In genomic region chr16:94311931-94312330, GRCm38 (mm10) we compare ENCODE assay signal across 8 mouse cellular contexts. TPM values are rescaled to one million over a fixed set of nuclear protein-coding genes. Genes with fewer than 3 reads are reported as not detected.
DNase-seq lines count a peak whose midpoint lies in the region; ATAC-seq and TF ChIP-seq lines count a peak whose summit lies in the region.

No protein-coding gene starts in this region.

- H3K9me3 ChIP-seq in heart, embryonic 12.5 days (replicated peaks): no peaks in the 10 kb centered on the region
- no peaks in the 10 kb centered on the region for H3K9me3 ChIP-seq in CH12.LX (replicated peaks; ENCODE audit: low read length)
- no peaks in the 10 kb centered on the region for H3K9me3 ChIP-seq in forebrain, postnatal 0 days (ENCODE audit: low read length)
- no peaks in the 10 kb centered on the region for H3K9me3 ChIP-seq in midbrain, embryonic 10.5 days (replicated peaks)

- H3K27me3 ChIP-seq in heart, embryonic 12.5 days (replicated peaks): no peaks in the 10 kb centered on the region
- H3K27me3 ChIP-seq in CH12.LX (replicated peaks): peaks cover 1% of the 10 kb centered on the region
- no peaks in the 10 kb centered on the region for H3K27me3 ChIP-seq in forebrain, postnatal 0 days (ENCODE audit: insufficient read depth, low read length)
- peaks cover 14% of the 10 kb centered on the region for H3K27me3 ChIP-seq in midbrain, embryonic 10.5 days (ENCODE audit: low read depth, poor library complexity, severe bottlenecking)

- H3K4me2 ChIP-seq in heart, embryonic 12.5 days: peak overlapping the region; percentile 44
- H3K4me2 ChIP-seq in CH12.LX (ENCODE audit: insufficient read depth, low read depth, poor library complexity, severe bottlenecking): peak overlapping the region; percentile 76
- peak overlapping the region; percentile 58 for H3K4me2 ChIP-seq in forebrain, postnatal 0 days (ENCODE audit: low read depth)

- no peak for TF ChIP-seq EP300 in CH12.LX (IDR thresholded peaks at IDR 0.05; ENCODE audit: low read length)

- no peaks in the 10 kb centered on the region for H3K36me3 ChIP-seq in heart, embryonic 12.5 days
- peaks cover 0 to 14% of the 10 kb centered on the region in 2 experiments for H3K36me3 ChIP-seq in CH12.LX (replicated peaks in 1 of 2; ENCODE audit: control insufficient read depth in 1 of 2, insufficient read depth in 1 of 2, low read length in 1 of 2)
- H3K36me3 ChIP-seq in forebrain, postnatal 0 days (ENCODE audit: insufficient read depth): no peaks in the 10 kb centered on the region
- H3K36me3 ChIP-seq in midbrain, embryonic 10.5 days: no peaks in the 10 kb centered on the region

- ATAC-seq in heart, embryonic 12.5 days (ENCODE audit: insufficient number of reproducible peaks, low FRiP score): no peak
- ATAC-seq in forebrain, postnatal 0 days: no peak

- TF ChIP-seq RAD21 in CH12.LX (IDR thresholded peaks at IDR 0.05; ENCODE audit: low read depth, low read length): no peak

- H3K9ac ChIP-seq in heart, embryonic 12.5 days: 0 out of 2 replicates have a peak overlapping the region, but pooled peaks have one; percentile 47
- peak overlapping the region; percentile 74 for H3K9ac ChIP-seq in CH12.LX (ENCODE audit: insufficient read depth, low read depth)
- peak overlapping the region; percentile 85 for H3K9ac ChIP-seq in forebrain, postnatal 0 days

- H3K4me1 ChIP-seq in heart, embryonic 12.5 days (replicated peaks): peaks cover 13% of the 10 kb centered on the region
- peaks cover 2 to 25% of the 10 kb centered on the region in 2 experiments; a peak in 3 of 4 replicates for H3K4me1 ChIP-seq in CH12.LX (ENCODE audit: control insufficient read depth in 1 of 2, insufficient read depth in 2 of 2)
- 0 out of 2 replicates have a peak, but pooled peaks cover 6% of the 10 kb centered on the region for H3K4me1 ChIP-seq in forebrain, postnatal 0 days (ENCODE audit: insufficient read depth)
- H3K4me1 ChIP-seq in midbrain, embryonic 10.5 days: peaks cover 28% of the 10 kb centered on the region

- DNase-seq in heart, postnatal 36 days: no peak
- DNase-seq in CH12.LX (ENCODE audit: extremely low read depth): no peak
- DNase-seq in forebrain, postnatal 0 days: peak; percentile 24
- DNase-seq in midbrain, embryonic 10.5 days (ENCODE audit: low spot score): no peak
- no peak for DNase-seq in urinary bladder, postnatal 25 days (ENCODE audit: low spot score)
- no peak for DNase-seq in T-cell, adult 2 months (ENCODE audit: low spot score)
- no peak for DNase-seq in thymus, postnatal 4 days

- intact Hi-C loops in heart, postnatal 36 days (cut with DNase I): loop anchor here (2.0 kb wide), 2 partner anchors 17 to 59 kb away; partner anchors contain the start of genes Pigp, Ripply3 and Ttc3

- no peaks in the 10 kb centered on the region for H3K79me2 ChIP-seq in CH12.LX (replicated peaks; ENCODE audit: control insufficient read depth, extremely low read depth, insufficient read depth, poor library complexity, severe bottlenecking)

- no peak for TF ChIP-seq POLR2A in CH12.LX (IDR thresholded peaks at IDR 0.05; ENCODE audit: low read depth, low read length)

- in situ Hi-C loops in CH12.LX (cut with MboI; ENCODE audit: low pct_ligation_motif_present, low pct_unique_long_range_greater_than_20kb, low sequenced_read_pairs): no loop called here

- H3K4me3 ChIP-seq in heart, embryonic 12.5 days: no peak overlapping the region
- peak overlapping the region in 2 of 3 experiments; percentile 72 to 76 for H3K4me3 ChIP-seq in CH12.LX (replicated peaks in 1 of 3; ENCODE audit: low read depth in 2 of 3, low read length in 2 of 3, poor library complexity in 1 of 3)
- peak overlapping the region; percentile 61 for H3K4me3 ChIP-seq in forebrain, postnatal 0 days (ENCODE audit: low read depth, low read length)
- peak overlapping the region; percentile 82 for H3K4me3 ChIP-seq in midbrain, embryonic 10.5 days

- no peak for TF ChIP-seq CTCF in CH12.LX (conservative IDR thresholded peaks at IDR 0.05 in 1 of 2, IDR thresholded peaks at IDR 0.05 in 1 of 2; ENCODE audit: low read depth in 2 of 2, low read length in 2 of 2)
- TF ChIP-seq CTCF in forebrain, postnatal 0 days (IDR thresholded peaks at IDR 0.05; ENCODE audit: low read depth): no peak

- dilution Hi-C loops in CH12.LX (cut with MboI; ENCODE audit: extremely low pct_ligation_motif_present, extremely low pct_unique_long_range_greater_than_20kb, low sequenced_read_pairs): no loop called here

- H3K27ac ChIP-seq in heart, embryonic 12.5 days (ENCODE audit: poor library complexity, severe bottlenecking): no peak overlapping the region
- no peak overlapping the region for H3K27ac ChIP-seq in CH12.LX (ENCODE audit: insufficient read depth, low read depth)
- H3K27ac ChIP-seq in forebrain, postnatal 0 days (ENCODE audit: low read depth, low read length): peak overlapping the region; percentile 99
- peak overlapping the region; percentile 99 for H3K27ac ChIP-seq in midbrain, embryonic 10.5 days (replicated peaks)

- 83% methylated on average over 4 of the region's 4 CpGs for WGBS in heart, embryonic 12.5 days
- 63% methylated on average over 4 of the region's 4 CpGs for WGBS in forebrain, postnatal 0 days
- 76% methylated on average over 4 of the region's 4 CpGs for WGBS in midbrain, embryonic 10.5 days

TF ChIP-seq in CH12.LX, 34 proteins besides CTCF, POLR2A, EP300 and RAD21:
- TF ChIP-seq JUN (IDR thresholded peaks at IDR 0.05; ENCODE audit: insufficient read depth, low read depth, low read length) (no peak), CHD2 (IDR thresholded peaks at IDR 0.05; ENCODE audit: low read length) (no peak), BHLHE40 (IDR thresholded peaks at IDR 0.05; ENCODE audit: low read depth, low read length) (no peak), ZMIZ1 (IDR thresholded peaks at IDR 0.05; ENCODE audit: low read depth, low read length) (no peak), MXI1 (IDR thresholded peaks at IDR 0.05; ENCODE audit: low read depth, low read length) (no peak), HCFC1 (IDR thresholded peaks at IDR 0.05; ENCODE audit: low read depth, low read length) (no peak), IRF4 (IDR thresholded peaks at IDR 0.05; ENCODE audit: low read depth, low read length) (no peak), MYC (IDR thresholded peaks at IDR 0.05; ENCODE audit: low read depth, low read length) (no peak), CHD1 (IDR thresholded peaks at IDR 0.05; ENCODE audit: low read depth, low read length) (no peak), JUND (conservative IDR thresholded peaks at IDR 0.05; ENCODE audit: low read depth, low read length) (no peak), SIN3A (IDR thresholded peaks at IDR 0.05; ENCODE audit: low read length) (no peak), NRF1 (IDR thresholded peaks at IDR 0.05; ENCODE audit: low read depth, low read length) (no peak), GABPA (IDR thresholded peaks at IDR 0.05; ENCODE audit: insufficient replicate concordance, low read depth, low read length) (no peak), RCOR1 (conservative IDR thresholded peaks at IDR 0.05; ENCODE audit: low read depth, low read length) (no peak), ETS1 (conservative IDR thresholded peaks at IDR 0.05; ENCODE audit: low read depth, low read length) (no peak)

RNA-seq across cellular contexts. Expression of gene Hlcs, which starts 1.4 kb away (rescaled TPM):
- 10.3 and 11.0 TPM in 2 replicates for polyA plus RNA-seq in heart, embryonic 12.5 days (2016; fragmentation: Nextera tagmentation; extraction: Ambion mirVana)
- total RNA-seq in heart, postnatal 36 days (2021): 1 to 10 TPM; 4.8 to 6.7 TPM
- total RNA-seq in CH12.LX (2012; rRNA removed): 7.8 and 9.4 TPM in 2 replicates
- total RNA-seq in CH12.LX (2014; rRNA removed): 4.2 and 5.3 TPM in 2 replicates
- polyA plus RNA-seq in CH12.LX (2012; ENCODE audit: insufficient read length, low read depth): 11.3 and 12.5 TPM in 2 replicates
- 5.5 and 6.8 TPM in 2 replicates for total RNA-seq in forebrain, postnatal 0 days (2014; rRNA removed)
- 2.7 and 5.8 TPM in 2 replicates for polyA plus RNA-seq in forebrain, postnatal 0 days (2015; fragmentation: Nextera tagmentation; extraction: Ambion mirVana)
- polyA plus RNA-seq in midbrain, embryonic 10.5 days (2016; fragmentation: Nextera tagmentation; extraction: Ambion mirVana): 12.6 and 13.1 TPM in 2 replicates

RNA-seq across cellular contexts. Expression of gene Ripply3, which starts 16.3 kb away (rescaled TPM):
- polyA plus RNA-seq in heart, embryonic 12.5 days (2016; fragmentation: Nextera tagmentation; extraction: Ambion mirVana): 4.2 and 4.3 TPM in 2 replicates
- total RNA-seq in heart, postnatal 36 days (2021): 1 to 10 TPM; 3.7 to 5.1 TPM
- total RNA-seq in CH12.LX (2012; rRNA removed) (6.1 and 6.5 TPM in 2 replicates), CH12.LX (2014; rRNA removed) (0.20 and 0.28 TPM in 2 replicates)
- polyA plus RNA-seq in CH12.LX (2012; ENCODE audit: insufficient read length, low read depth): 1.0 and 1.3 TPM in 2 replicates
- total RNA-seq in forebrain, postnatal 0 days (2014; rRNA removed): 0.14 and 0.69 TPM in 2 replicates
- polyA plus RNA-seq in forebrain, postnatal 0 days (2015; fragmentation: Nextera tagmentation; extraction: Ambion mirVana): 0.54 and 0.74 TPM in 2 replicates
- polyA plus RNA-seq in midbrain, embryonic 10.5 days (2016; fragmentation: Nextera tagmentation; extraction: Ambion mirVana): 6.1 and 6.2 TPM in 2 replicates

RNA-seq across cellular contexts. Expression of gene Ttc3, which starts 58.5 kb away (rescaled TPM):
- 212 and 237 TPM in 2 replicates for polyA plus RNA-seq in heart, embryonic 12.5 days (2016; fragmentation: Nextera tagmentation; extraction: Ambion mirVana)
- 10 to 100 TPM; 75.4 to 82.1 TPM for total RNA-seq in heart, postnatal 36 days (2021)
- total RNA-seq in CH12.LX (2012; rRNA removed) (65.2 and 74.5 TPM in 2 replicates), CH12.LX (2014; rRNA removed) (59.0 TPM in 2 replicates)
- 67.7 and 73.4 TPM in 2 replicates for polyA plus RNA-seq in CH12.LX (2012; ENCODE audit: insufficient read length, low read depth)
- total RNA-seq in forebrain, postnatal 0 days (2014; rRNA removed): 1,061 and 1,263 TPM in 2 replicates
- 799 and 1,014 TPM in 2 replicates for polyA plus RNA-seq in forebrain, postnatal 0 days (2015; fragmentation: Nextera tagmentation; extraction: Ambion mirVana)
- 327 and 391 TPM in 2 replicates for polyA plus RNA-seq in midbrain, embryonic 10.5 days (2016; fragmentation: Nextera tagmentation; extraction: Ambion mirVana)

RNA-seq across cellular contexts. Expression of gene Pigp, which starts 59.7 kb away (rescaled TPM):
- polyA plus RNA-seq in heart, embryonic 12.5 days (2016; fragmentation: Nextera tagmentation; extraction: Ambion mirVana): 104 and 111 TPM in 2 replicates
- total RNA-seq in heart, postnatal 36 days (2021): 100 to 1,000 TPM in 1 of 2 experiments, 10 to 100 TPM in 1; 99.1 to 103 TPM
- total RNA-seq in CH12.LX (2012; rRNA removed) (55.9 and 63.8 TPM in 2 replicates), CH12.LX (2014; rRNA removed) (163 and 167 TPM in 2 replicates)
- polyA plus RNA-seq in CH12.LX (2012; ENCODE audit: insufficient read length, low read depth): 103 and 104 TPM in 2 replicates
- total RNA-seq in forebrain, postnatal 0 days (2014; rRNA removed): 87.1 and 88.3 TPM in 2 replicates
- 133 and 151 TPM in 2 replicates for polyA plus RNA-seq in forebrain, postnatal 0 days (2015; fragmentation: Nextera tagmentation; extraction: Ambion mirVana)
- 104 and 105 TPM in 2 replicates for polyA plus RNA-seq in midbrain, embryonic 10.5 days (2016; fragmentation: Nextera tagmentation; extraction: Ambion mirVana)

Comparison
In these comparisons a context has a peak if more than half of its experiments do, and no peak if none do; other contexts are left out.
1. H3K27ac ChIP-seq: peak in forebrain, postnatal 0 days (single experiment) and midbrain, embryonic 10.5 days (single experiment); none in heart, embryonic 12.5 days (single experiment) and CH12.LX (single experiment).
2. Peak in every context shown above with its lines, with median percentiles within 50 percentile points of each other: H3K4me2 ChIP-seq and H3K9ac ChIP-seq.